Mouse (Mus musculus) adrenal gland, postnatal 4 days (tissue): ENCODE data around the gene 4921539E11Rik. TPM values are rescaled to one million over a fixed set of nuclear protein-coding genes. Genes with fewer than 3 reads are reported as not detected.

Source experiments
- DNase-seq, 2 experiments: peaks; one replicate each; pipeline ENCODE4 v3.0.0; 2021 to 2022; ENCODE audit warnings: low spot score in 2 of 2, mixed read lengths in 2 of 2
- total RNA-seq, 2 experiments: library from RNA; stranded (reverse); gene quantifications; 2 replicates each; pipeline ENCODE4 v1.2.3; 2021

4921539E11Rik gene
- total RNA-seq, 2 experiments from 2014 or later = not detected

DNA sequence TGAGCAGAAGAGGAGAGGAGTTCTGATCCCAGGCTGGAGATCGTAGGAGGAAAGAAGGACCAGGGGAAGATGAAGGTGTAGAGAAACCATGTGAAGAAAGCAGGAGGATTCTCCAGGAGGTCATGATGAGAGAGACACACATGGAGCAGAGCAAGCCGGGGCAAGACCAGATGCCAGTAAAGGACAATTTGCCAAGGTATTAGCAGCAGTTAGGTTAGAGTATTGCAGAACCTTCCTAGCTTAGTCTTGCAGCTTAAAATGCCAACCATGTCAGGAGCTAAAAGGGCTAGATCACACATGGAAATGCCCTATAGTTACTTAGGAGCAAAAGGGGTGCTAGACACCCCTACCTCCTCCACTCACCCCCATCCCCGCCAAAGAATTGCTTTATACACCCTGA, 43.4 kb downstream of the 4921539E11Rik start:
- no peak for DNase-seq

DNA sequence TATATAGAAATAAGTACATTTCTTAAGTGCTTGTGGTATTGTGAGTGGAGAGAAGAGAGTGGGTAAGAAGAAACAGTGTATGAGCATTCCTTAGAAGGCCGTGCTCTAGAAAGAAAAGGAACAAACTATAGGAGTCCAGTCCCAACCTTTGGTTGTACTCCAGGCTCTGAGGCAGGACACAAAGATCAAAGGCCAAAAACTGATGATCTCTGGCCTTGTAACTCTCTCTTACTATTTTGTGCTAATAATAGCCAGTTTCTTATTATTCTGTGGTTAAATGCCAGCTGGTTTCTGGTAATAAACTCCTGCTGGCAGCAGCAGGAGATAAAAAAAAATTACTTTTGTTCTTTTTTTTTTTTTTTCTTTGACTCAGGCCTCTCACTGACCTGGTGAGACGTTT, 58.5 kb downstream of the 4921539E11Rik start:
- no peak for DNase-seq

DNA sequence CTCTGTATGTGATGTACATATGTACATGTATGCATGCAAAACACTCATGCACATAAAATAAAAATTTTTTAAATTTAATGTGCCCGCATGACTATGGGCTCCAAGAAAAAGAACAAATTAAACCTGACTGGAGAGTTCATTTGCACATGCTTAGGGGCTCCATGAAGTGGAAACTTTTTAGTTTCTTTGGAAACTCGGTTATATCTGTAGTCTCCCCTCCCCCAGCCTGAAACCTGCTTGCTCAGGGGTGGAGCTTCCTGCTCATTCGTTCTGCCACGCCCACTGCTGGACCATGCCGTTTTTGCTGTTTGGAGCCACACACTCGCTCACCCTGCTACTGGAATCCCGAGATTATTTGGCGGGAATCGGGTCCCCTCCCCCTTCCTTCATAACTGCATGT, 67.8 kb downstream of the 4921539E11Rik start:
- DNase-seq = no peak

DNA sequence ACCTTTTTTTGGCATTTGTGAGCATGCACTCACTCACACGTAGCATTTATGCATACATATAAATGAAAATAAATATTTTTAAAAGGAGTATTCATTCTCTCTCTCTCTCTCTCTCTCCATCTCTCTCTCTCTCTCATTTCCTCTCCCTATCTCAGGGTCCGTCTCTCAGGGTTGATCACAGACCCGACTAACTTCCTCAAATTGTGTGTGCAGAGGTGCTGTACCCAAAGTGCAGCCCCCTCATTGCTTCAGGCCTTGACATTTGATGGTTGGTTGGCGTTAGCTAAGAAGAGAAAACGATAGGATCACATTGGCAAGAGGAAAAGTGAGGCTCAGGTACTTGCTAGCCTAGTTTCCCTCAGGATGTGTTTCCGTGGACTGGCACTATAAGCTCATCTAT, 68.9 kb downstream of the 4921539E11Rik start:
- DNase-seq = no peak

DNA sequence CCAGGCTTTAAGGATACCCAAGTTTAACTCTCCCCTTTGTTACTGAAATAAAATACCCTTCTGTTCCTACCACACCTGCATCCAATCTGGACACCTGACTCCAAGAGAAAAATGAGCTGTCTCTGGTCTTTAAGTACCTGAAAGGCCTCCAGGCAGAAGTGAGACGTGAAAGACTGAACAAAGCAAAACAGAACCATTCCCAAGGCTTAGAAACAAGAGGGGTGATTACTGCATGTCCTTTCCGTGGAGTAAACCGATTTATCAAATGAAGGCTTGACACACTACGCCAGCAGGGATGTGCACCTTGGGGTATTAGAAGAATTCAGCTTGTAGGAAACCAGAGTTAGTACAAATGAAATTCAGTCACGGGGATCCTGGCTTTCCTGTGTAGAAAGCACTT, 71.7 kb downstream of the 4921539E11Rik start:
- no peak for DNase-seq

DNA sequence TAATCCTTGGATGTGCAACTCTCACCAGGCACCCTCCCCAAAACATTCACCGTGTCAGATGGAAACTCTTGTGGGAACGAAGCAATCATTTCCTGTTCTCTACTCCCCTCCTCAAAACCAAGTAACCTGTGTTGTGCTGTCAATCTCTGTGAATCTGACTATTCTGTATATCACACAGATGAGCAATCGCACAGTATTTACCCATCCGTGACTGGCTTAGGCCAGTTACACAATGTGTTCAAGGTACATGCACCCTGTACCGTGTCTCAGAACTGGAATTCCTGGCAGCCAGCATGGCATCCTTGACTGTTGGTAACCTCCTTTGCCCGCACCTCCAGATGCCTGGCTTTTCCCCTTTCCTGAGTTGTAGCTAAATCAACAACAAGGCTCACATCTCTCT, 74.6 kb downstream of the 4921539E11Rik start:
- DNase-seq = no peak

DNA sequence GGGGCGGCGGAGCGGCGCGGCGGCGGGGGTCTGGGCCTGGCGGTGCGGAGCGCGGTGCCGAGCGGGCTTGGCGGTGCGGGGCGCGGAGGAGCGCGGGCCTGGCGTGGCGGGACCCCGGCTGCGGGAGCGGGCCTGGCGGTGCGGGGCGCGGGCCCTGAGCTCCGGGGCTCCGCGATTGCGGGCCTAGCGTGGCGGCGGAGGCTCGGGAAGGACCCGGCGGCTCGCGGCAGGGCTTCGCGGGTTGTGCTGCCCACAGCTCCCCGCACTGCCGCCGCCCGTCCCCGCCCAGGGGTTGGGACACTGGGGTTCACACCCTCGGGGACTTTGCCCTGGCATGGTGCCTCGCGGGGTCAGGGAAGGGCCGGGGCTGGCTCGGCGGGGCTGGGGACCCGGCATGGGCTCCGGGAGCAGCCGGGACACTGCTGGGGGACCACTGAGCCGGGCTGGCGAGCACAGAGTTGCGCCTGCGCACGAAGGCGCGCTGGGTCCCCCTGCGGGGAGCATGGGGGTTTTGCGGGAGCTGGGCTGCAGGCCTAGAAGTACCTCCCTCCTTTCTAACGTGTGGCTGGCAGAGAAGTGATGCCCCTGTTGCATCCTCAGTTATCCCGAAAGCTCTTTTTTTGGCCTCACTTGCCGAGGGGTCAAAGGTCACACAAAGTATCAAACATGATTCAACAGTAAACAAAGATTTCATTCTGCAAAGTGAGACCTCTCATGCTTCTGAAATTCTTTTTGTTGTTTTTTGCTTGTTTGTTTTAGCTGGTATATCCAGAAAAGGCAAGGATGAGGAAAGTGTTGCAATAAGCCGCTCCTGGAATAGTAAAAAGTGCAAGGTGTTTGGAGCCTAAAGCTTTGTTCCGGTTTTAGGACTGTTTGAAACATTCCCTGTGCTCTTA, 75.5 kb downstream of the 4921539E11Rik start, which contains the start of gene Slc35d1:
Gene Slc35d1, minus strand, starts transcription at position 240 of the 896 bp plus-strand sequence.
- DNase-seq = peak; percentile 61 to 72

DNA sequence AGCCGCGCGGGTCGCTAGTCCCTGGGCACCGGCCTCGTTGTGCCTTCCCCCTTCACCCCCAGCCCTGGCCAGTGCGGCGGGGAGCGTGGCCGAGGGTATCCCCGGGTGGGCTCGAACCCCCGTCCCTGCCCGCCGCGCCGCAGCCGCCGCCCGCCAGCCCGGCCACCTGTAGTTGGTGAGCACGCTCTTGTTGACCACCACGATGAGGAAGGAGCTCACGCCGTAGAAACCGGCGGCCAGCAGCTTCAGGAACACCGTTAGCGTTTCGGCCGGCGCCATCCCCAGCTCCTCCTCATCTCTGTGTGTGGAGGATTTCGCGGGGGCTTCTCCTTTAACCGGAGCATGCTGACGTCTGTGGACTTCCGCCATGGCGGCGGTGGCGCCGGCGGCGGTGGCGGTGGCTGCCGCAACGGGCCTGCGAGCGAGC, 76.2 kb downstream of the 4921539E11Rik start:
- DNase-seq = peak; percentile 47 to 50

DNA sequence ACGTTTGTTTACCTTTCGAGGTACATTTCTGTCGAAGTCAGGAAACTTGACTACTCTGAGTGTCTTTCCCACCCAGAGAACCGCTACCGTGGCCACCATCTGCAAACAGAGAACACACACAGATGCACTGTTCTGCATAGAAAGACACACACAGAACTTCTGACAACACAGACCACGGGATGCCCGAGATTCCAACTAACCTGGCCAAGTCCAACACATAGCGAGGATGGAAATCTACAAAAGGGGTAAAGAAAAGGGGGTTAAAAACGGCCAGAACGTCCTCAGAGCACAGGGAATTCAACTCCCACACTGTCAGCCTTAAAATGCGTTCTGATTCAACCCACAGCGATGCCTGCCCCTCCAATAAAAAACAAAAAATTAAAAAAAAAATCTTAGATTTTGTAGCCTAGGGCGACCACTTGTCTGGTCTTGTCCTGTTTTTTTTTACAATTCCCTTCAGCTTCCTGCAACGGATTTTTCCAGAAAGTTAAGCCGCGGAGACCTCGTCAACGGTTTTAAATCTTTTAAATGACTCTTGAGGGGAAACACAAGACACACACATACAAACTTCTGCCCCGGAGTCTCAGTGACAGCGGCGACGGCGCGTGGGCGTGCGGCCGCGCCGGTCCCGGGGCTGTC, 76.7 kb downstream of the 4921539E11Rik start:
- DNase-seq = no peak

DNA sequence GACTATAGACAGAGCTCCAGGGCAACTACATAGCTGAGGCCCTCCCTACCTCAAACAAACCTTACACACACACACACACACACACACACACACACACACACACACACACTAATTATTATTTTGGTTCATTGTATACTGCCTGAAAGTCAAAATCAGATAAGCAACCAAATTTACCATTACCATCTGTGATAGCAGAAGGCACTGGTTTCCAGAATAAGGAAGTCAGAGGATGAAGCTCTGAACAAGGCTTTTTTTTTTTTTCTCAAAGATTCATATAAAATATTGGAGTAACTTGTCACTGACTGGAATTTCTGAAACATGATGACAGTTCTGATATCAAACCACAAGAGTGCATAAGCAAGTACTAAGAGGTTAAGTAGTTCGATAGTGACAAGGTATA, 82.1 kb downstream of the 4921539E11Rik start:
- DNase-seq = no peak

DNA sequence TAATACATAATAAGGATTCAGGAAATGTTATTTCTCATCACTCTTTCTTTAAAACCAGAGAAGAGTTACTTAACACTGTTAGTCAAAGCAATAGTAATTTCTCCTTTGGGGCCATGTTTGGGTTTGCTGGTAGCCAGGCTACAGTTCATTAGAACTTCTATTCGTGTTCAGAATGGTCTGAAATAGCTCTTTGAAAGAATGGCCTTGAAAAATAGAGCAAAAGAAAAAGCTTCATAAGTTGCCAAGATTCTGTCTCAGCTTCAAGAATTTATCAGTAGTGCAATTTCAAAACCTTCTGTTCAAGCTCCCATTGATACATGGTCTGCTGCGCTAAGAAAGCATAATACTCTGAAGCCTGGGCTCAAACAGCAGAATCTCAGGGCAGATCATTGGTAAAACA, 87.0 kb downstream of the 4921539E11Rik start:
- DNase-seq = no peak

DNA sequence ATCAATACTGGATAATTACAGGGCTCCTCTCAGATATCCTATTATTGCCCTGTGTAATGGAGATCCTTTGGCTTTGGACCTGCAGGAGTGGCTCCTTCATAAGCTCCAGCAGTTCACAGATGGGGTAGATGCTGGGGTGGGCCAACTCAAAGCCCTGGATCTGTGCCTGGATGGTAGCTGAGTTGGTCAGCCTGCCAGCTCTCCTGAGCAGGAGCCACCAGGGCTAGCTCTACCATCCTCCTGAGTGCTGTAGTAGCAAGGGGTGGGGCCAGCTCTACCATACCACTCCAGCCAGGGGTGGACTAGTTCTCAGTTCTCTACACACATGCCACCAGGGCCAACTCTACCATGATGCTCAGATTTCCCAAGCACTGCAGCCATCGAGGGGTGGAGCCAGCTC, 90.6 kb downstream of the 4921539E11Rik start:
- no peak for DNase-seq

DNA sequence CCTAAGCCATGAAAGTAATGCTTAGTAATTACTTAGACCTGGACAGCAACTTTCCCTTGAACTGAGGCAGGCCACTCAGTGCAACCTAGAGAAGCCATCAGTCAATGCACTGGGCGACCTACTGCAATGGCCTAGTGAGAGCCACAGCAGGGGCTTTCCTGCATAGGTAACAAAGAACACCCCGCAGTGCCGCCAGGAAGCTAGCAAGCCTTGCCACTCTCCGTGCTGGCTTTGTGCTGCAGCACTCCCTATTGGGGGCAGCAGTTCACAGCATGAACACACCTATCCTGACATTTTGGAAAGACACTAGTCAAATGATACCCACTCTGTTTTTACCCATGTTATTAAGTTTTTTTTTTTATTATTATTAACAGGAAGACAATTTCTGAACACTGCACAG, 91.6 kb downstream of the 4921539E11Rik start:
- DNase-seq = no peak

DNA sequence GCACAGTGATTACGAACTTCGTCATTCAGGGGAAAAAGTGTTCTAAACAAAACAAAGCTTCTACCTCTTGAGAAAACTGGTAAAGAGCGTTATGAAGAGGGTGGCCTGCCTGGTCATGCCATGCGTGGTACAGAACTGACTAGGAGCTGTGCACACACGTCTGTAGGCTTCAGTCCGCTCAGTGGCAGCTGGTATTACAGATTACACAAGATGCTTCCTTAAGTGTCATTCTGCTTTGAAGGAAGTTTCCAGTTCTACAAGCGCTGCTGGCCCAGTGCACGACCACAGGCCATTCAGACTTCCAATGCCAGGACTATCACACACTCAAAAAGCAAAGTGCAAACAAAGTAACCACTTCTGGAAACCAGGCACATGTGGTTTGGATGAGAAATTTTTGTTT, 93.3 kb downstream of the 4921539E11Rik start:
- DNase-seq = no peak

DNA sequence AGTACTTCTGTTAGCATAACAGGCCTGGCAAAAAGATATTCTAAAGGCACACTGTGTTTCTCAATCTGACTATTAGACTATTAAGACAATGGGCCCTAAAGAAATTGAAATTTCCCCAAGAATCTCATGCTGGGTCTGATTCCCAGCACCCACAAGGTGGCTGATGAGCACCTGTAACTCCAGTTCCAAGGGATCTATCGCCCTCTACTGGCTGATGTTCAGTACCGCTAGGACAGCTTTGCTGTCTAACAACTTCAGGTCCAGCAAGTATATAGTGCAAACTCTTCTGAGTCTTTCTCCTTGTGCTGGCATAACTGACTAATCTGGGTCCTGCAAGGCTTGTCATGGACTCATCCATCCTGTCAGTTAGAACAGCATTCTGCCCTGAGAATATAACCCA, 98.2 kb downstream of the 4921539E11Rik start:
- DNase-seq = no peak

DNA sequence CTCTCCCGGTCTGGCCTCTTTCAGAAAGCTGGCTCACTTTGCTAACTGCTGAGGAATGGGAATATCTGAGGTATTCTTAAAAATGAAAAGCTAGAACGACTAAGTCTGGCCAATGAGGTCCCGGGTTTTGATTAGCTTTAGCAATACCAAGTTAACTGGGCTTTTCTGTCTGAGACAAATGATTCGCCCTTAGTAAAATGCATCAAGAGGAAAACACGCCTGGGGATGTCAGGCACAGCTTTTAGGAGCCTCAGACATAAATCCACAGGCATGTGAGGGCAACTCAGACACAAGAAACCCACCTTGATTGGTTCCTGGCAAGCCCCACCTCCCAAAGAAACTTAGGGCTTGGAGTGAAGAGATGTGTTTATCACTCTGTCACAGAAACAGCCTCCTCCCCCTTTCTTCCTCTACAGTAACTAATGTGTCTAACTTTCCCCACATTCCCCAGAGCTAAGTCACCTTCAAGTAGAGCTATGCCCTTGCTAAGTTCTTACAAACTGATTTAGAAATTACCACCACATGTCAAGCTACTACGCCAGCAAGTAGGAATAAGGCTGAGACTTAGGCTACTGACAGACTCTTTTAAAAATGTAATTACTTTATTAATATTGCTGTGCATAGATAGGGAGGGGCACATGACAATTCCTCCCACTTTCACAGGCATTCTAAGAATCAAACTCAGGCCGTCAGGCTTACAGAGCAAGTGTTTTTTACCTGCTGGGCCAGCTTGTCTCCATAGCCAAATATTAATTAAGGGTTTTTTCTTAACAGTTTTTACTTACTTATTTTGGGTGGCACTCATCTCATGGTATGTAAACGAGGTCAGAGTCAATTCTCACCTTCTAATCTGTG, 101.7 kb downstream of the 4921539E11Rik start:
- no peak for DNase-seq

Other genes starting within 250 kb of the 4921539E11Rik start
- 10 to 100 TPM; 79.9 to 82.0 TPM for gene Mier1, start 176.5 kb downstream of the 4921539E11Rik start, total RNA-seq
- 1 to 10 TPM; 3.3 to 5.3 TPM for gene Wdr78, start 176.3 kb downstream of the 4921539E11Rik start, total RNA-seq
- 10 to 100 TPM; 17.0 to 19.4 TPM for gene Slc35d1, start 75.7 kb downstream of the 4921539E11Rik start, total RNA-seq
- gene Oma1, start 22.9 kb upstream of the 4921539E11Rik start, total RNA-seq = 10 to 100 TPM; 14.1 to 17.3 TPM